Mouse (Mus musculus) MEL (cell line): ENCODE measurements around the gene Ccdc71. TPM values are rescaled to one million over a fixed set of nuclear protein-coding genes. Genes with fewer than 3 reads are reported as not detected.

Source experiments
- DNase-seq: peaks from one replicate; pipeline ENCODE4 v3.0.0; 2011; ENCODE audit warnings: low read depth, low spot score
- H3K27ac ChIP-seq: 2 replicates; pipeline ENCODE4 v1.5.1; 2012; ENCODE audit warnings: low read depth, mild to moderate bottlenecking, control low read depth, low read length, moderate library complexity; ENCODE audit not compliant: control insufficient read depth
- H3K27me3 ChIP-seq, 2 experiments: fragments of 150-350 bp in 1 of 2; sonication (generic) in 1 of 2; 2 replicates each; pipeline ENCODE4 v1.6.1; 2012; ENCODE audit warnings: low read length in 2 of 2, mild to moderate bottlenecking in 2 of 2, improper control_type of control experiment in 1 of 2, moderate library complexity in 1 of 2; ENCODE audit not compliant: insufficient read depth in 2 of 2, control insufficient read depth in 1 of 2
- H3K36me3 ChIP-seq, 2 experiments: 2 replicates each; pipeline ENCODE4 v1.6.1; 2012 to 2014; ENCODE audit warnings: low read length in 2 of 2, improper control_type of control experiment in 1 of 2, inconsistent platforms in 1 of 2, mild to moderate bottlenecking in 1 of 2; ENCODE audit not compliant: insufficient read depth in 2 of 2, control insufficient read depth in 1 of 2
- H3K4me1 ChIP-seq, 2 experiments: fragments of 150-350 bp in 1 of 2; sonication (generic) in 1 of 2; 2 replicates each; pipeline ENCODE4 v1.6.1; 2012; ENCODE audit warnings: low read length in 2 of 2, improper control_type of control experiment in 1 of 2, mild to moderate bottlenecking in 1 of 2; ENCODE audit not compliant: insufficient read depth in 2 of 2, control insufficient read depth in 1 of 2
- H3K4me3 ChIP-seq, 2 experiments: fragments of 150-350 bp in 1 of 2; sonication (generic) in 1 of 2; 2 replicates each; pipeline ENCODE4 v1.5.1; 2012; ENCODE audit warnings: low read depth in 2 of 2, low read length in 2 of 2, mild to moderate bottlenecking in 2 of 2, moderate library complexity in 2 of 2, control low read depth in 1 of 2, improper control_type of control experiment in 1 of 2; ENCODE audit not compliant: control insufficient read depth in 1 of 2, insufficient read depth in 1 of 2
- H3K79me2 ChIP-seq: 2 replicates; pipeline ENCODE4 v1.6.1; 2012; ENCODE audit warnings: mild to moderate bottlenecking, low read length, moderate library complexity; ENCODE audit not compliant: control insufficient read depth, poor library complexity, insufficient read depth
- H3K9ac ChIP-seq: 2 replicates; pipeline ENCODE4 v1.6.1; 2012; ENCODE audit warnings: low read depth, mild to moderate bottlenecking, control low read depth, low read length, moderate library complexity; ENCODE audit not compliant: control insufficient read depth, poor library complexity, severe bottlenecking
- H3K9me3 ChIP-seq: fragments of 150-350 bp; sonication (generic); replicated peaks from 2 replicates; pipeline ENCODE4 v1.6.1; 2012; ENCODE audit warnings: mild to moderate bottlenecking, low read length, improper control_type of control experiment, moderate library complexity; ENCODE audit not compliant: insufficient read depth
- CHD2 ChIP-seq: IDR thresholded peaks from 2 replicates; pipeline ENCODE4 v1.6.1; 2011; ENCODE audit warnings: low read length, improper control_type of control experiment
- CTCF ChIP-seq, 3 experiments: IDR thresholded peaks in 2 of 3; conservative IDR thresholded peaks in 1 of 3; 2 replicates each; pipeline ENCODE4 v1.5.1; 2011 to 2012; ENCODE audit warnings: low read length in 3 of 3, low read depth in 2 of 3, mild to moderate bottlenecking in 2 of 3, improper control_type of control experiment in 1 of 3, inconsistent platforms in 1 of 3, mixed read lengths in 1 of 3, moderate library complexity in 1 of 3; ENCODE audit not compliant: control insufficient read depth in 1 of 3, insufficient read depth in 1 of 3, poor library complexity in 1 of 3, severe bottlenecking in 1 of 3
- E2F4 ChIP-seq: IDR thresholded peaks from 2 replicates; pipeline ENCODE4 v1.6.1; 2011; ENCODE audit warnings: low read depth, low read length, improper control_type of control experiment, borderline replicate concordance
- EP300 ChIP-seq, 2 experiments: IDR thresholded peaks; 2 replicates each; pipeline ENCODE4 v1.6.1; 2011; ENCODE audit warnings: improper control_type of control experiment in 2 of 2, low read length in 2 of 2, low read depth in 1 of 2, mild to moderate bottlenecking in 1 of 2
- ETS1 ChIP-seq: IDR thresholded peaks from 2 replicates; pipeline ENCODE4 v1.6.1; 2012; ENCODE audit warnings: low read depth, mild to moderate bottlenecking, inconsistent platforms, low read length, improper control_type of control experiment, moderate library complexity
- GABPA ChIP-seq: IDR thresholded peaks from 2 replicates; pipeline ENCODE4 v1.6.1; 2012; ENCODE audit warnings: low read depth, mild to moderate bottlenecking, inconsistent platforms, low read length, improper control_type of control experiment, moderate library complexity
- GATA1 ChIP-seq: IDR thresholded peaks from 2 replicates; pipeline ENCODE4 v1.6.1; 2011; ENCODE audit warnings: low read depth, low read length, improper control_type of control experiment
- HCFC1 ChIP-seq: IDR thresholded peaks from 2 replicates; pipeline ENCODE4 v1.6.1; 2012; ENCODE audit warnings: low read depth, mild to moderate bottlenecking, inconsistent platforms, low read length, improper control_type of control experiment, moderate library complexity
- MAFK ChIP-seq: IDR thresholded peaks from 2 replicates; pipeline ENCODE4 v1.6.1; 2011; ENCODE audit warnings: low read depth, mild to moderate bottlenecking, low read length, improper control_type of control experiment, borderline replicate concordance
- MAX ChIP-seq: IDR thresholded peaks from 2 replicates; pipeline ENCODE4 v1.6.1; 2011; ENCODE audit warnings: low read length, improper control_type of control experiment
- MAZ ChIP-seq: IDR thresholded peaks from 2 replicates; pipeline ENCODE4 v1.6.1; 2012; ENCODE audit warnings: low read depth, mild to moderate bottlenecking, inconsistent platforms, low read length, improper control_type of control experiment
- MXI1 ChIP-seq: IDR thresholded peaks from 2 replicates; pipeline ENCODE4 v1.6.1; 2011; ENCODE audit warnings: mild to moderate bottlenecking, low read depth, low read length, improper control_type of control experiment
- MYC ChIP-seq: IDR thresholded peaks from 2 replicates; pipeline ENCODE4 v1.6.1; 2011; ENCODE audit warnings: low read depth, mild to moderate bottlenecking, low read length, improper control_type of control experiment, moderate library complexity
- NELFE ChIP-seq: IDR thresholded peaks from 2 replicates; pipeline ENCODE4 v1.6.1; 2011; ENCODE audit warnings: low read depth, low read length, improper control_type of control experiment
- POLR2A ChIP-seq, 2 experiments: IDR thresholded peaks; 2 replicates each; pipeline ENCODE4 v1.6.1; 2011 to 2012; ENCODE audit warnings: low read length in 2 of 2, mild to moderate bottlenecking in 2 of 2, control low read depth in 1 of 2, improper control_type of control experiment in 1 of 2, low read depth in 1 of 2, moderate library complexity in 1 of 2; ENCODE audit not compliant: control insufficient read depth in 1 of 2, insufficient read depth in 1 of 2, poor library complexity in 1 of 2
- RCOR1 ChIP-seq: IDR thresholded peaks from 2 replicates; pipeline ENCODE4 v1.6.1; 2012; ENCODE audit warnings: low read depth, mild to moderate bottlenecking, inconsistent platforms, low read length, improper control_type of control experiment
- SMC3 ChIP-seq: IDR thresholded peaks from 2 replicates; pipeline ENCODE4 v1.6.1; 2011; ENCODE audit warnings: low read depth, low read length, improper control_type of control experiment
- TCF12 ChIP-seq: IDR thresholded peaks from 2 replicates; pipeline ENCODE4 v1.6.1; 2014; ENCODE audit warnings: low read depth, mild to moderate bottlenecking, inconsistent platforms, low read length, improper control_type of control experiment, moderate library complexity
- UBTF ChIP-seq: IDR thresholded peaks from 2 replicates; pipeline ENCODE4 v1.6.1; 2012; ENCODE audit warnings: low read depth, mild to moderate bottlenecking, inconsistent platforms, low read length, improper control_type of control experiment, moderate library complexity, borderline replicate concordance; ENCODE audit not compliant: insufficient read depth
- USF1 ChIP-seq: IDR thresholded peaks from 2 replicates; pipeline ENCODE4 v1.6.1; 2014; ENCODE audit warnings: low read depth, mild to moderate bottlenecking, inconsistent platforms, low read length, improper control_type of control experiment, moderate library complexity
- USF2 ChIP-seq, 2 experiments: IDR thresholded peaks; 2 replicates each; pipeline ENCODE4 v1.6.1; 2011 to 2012; ENCODE audit warnings: improper control_type of control experiment in 2 of 2, low read length in 2 of 2, borderline replicate concordance in 1 of 2, inconsistent platforms in 1 of 2, low read depth in 1 of 2, mild to moderate bottlenecking in 1 of 2; ENCODE audit not compliant: insufficient read depth in 1 of 2
- ZC3H11A ChIP-seq: IDR thresholded peaks from 2 replicates; pipeline ENCODE4 v1.6.1; 2012; ENCODE audit warnings: low read depth, mild to moderate bottlenecking, inconsistent platforms, low read length, improper control_type of control experiment
- ZKSCAN1 ChIP-seq: IDR thresholded peaks from 2 replicates; pipeline ENCODE4 v1.6.1; 2012; ENCODE audit warnings: low read depth, mild to moderate bottlenecking, inconsistent platforms, low read length, improper control_type of control experiment, moderate library complexity
- polyA plus RNA-seq, 2 experiments: library from polyadenylated mRNA; stranded (reverse) in 1 of 2; unstranded in 1 of 2; fragments of >175 nt in 1 of 2; fragments of >200 nt in 1 of 2; gene quantifications; 2 replicates each; pipeline versions ENCODE4 v1.2.1 to v1.2.4; 2012; ENCODE audit warnings: low replicate concordance in 2 of 2, low read depth in 1 of 2; ENCODE audit not compliant: insufficient read length in 2 of 2, insufficient read depth in 1 of 2, missing spikeins in 1 of 2
- total RNA-seq: library from RNA; depleted of rRNA; stranded (reverse); fragments of 300-350 nt; gene quantifications from 2 replicates; pipeline ENCODE4 v1.2.3, GENCODE M21; 2012

Ccdc71 gene
- total and polyA plus RNA-seq, 3 experiments, result 23.1 to 39.9 TPM; not detected in 1

- no peak for TF ChIP-seq USF1
- peak; percentile 72 for TF ChIP-seq TCF12
- TF ChIP-seq E2F4, result no peak
- peak; percentile 47 for TF ChIP-seq HCFC1
- peak; percentile 54 for TF ChIP-seq NELFE
- TF ChIP-seq, all 39 proteins: peak for 22
Observed at GRCm38 (mm10) chr9:108455747-108456571, 4.4 kb upstream of the Ccdc71 start (continued).

GRCm38 (mm10) chr9:108456953-108457352, 3.4 kb upstream of the Ccdc71 start:
- no peak overlapping the region for H3K4me3 ChIP-seq
- H3K79me2 ChIP-seq, result peaks cover 16% of the 10 kb centered on the region
- H3K27ac ChIP-seq, result peak overlapping the region; percentile 89
- no peaks in the 10 kb centered on the region for H3K9me3 ChIP-seq
- no peak overlapping the region for H3K9ac ChIP-seq
- DNase-seq, result no peak
- H3K4me1 ChIP-seq, result peaks cover 29 to 63% of the 10 kb centered on the region in 2 experiments
- H3K36me3 ChIP-seq, result peaks cover 0 to 46% of the 10 kb centered on the region in 2 experiments; a peak in 2 of 4 replicates
- TF ChIP-seq SMC3 (no peak), CHD2 (no peak), UBTF (no peak), POLR2A (IDR thresholded peaks at IDR 0.05; ENCODE audit: control insufficient read depth in 1 of 2, insufficient read depth in 1 of 2, low read depth in 1 of 2, low read length in 2 of 2, poor library complexity in 1 of 2) (no peak), ZC3H11A (no peak), GATA1 (no peak), MXI1 (no peak), TCF12 (no peak), MAZ (no peak), GABPA (no peak), USF2 (IDR thresholded peaks at IDR 0.05; ENCODE audit: borderline replicate concordance in 1 of 2, insufficient read depth in 1 of 2, low read depth in 1 of 2, low read length in 2 of 2) (no peak), HCFC1 (no peak), RCOR1 (no peak), NELFE (no peak), ZKSCAN1 (no peak), MAX (no peak)
- no peaks in the 10 kb centered on the region for H3K27me3 ChIP-seq

GRCm38 (mm10) chr9:108459939-108460318, 398 bp upstream of the Ccdc71 start:
- peak overlapping the region; percentile 80 to 96 for H3K4me3 ChIP-seq
- H3K9ac ChIP-seq, result peak overlapping the region; percentile 29
- no peak for DNase-seq
- peak overlapping the region; percentile 74 for H3K27ac ChIP-seq
- H3K36me3 ChIP-seq, result peaks cover 0 to 27% of the 10 kb centered on the region in 2 experiments; a peak in 2 of 4 replicates
- H3K4me1 ChIP-seq, result peaks cover 13 to 42% of the 10 kb centered on the region in 2 experiments
- H3K27me3 ChIP-seq, result no peaks in the 10 kb centered on the region
- H3K9me3 ChIP-seq, result no peaks in the 10 kb centered on the region
- peaks cover 16% of the 10 kb centered on the region for H3K79me2 ChIP-seq
- TF ChIP-seq ZC3H11A, result no peak
- 0 out of 2 replicates have a peak, but pooled peaks have one; percentile 40 for TF ChIP-seq MYC
- no peak for TF ChIP-seq GATA1
- TF ChIP-seq ETS1, result no peak; the same call in 1 of the 2 replicates
- TF ChIP-seq EP300 (IDR thresholded peaks at IDR 0.05; ENCODE audit: low read depth in 1 of 2, low read length in 2 of 2), result 0 out of 4 replicates have a peak, but pooled peaks of 1 of the 2 experiments have one; percentile 7
- TF ChIP-seq CTCF (IDR thresholded peaks at IDR 0.05 in 2 of 3, conservative IDR thresholded peaks at IDR 0.05 in 1 of 3; ENCODE audit: control insufficient read depth in 1 of 3, insufficient read depth in 1 of 3, low read depth in 2 of 3, low read length in 3 of 3, poor library complexity in 1 of 3, severe bottlenecking in 1 of 3), result no peak
- TF ChIP-seq MAFK, result no peak
